Mouse (Mus musculus): ENCODE measurements around the gene Etaa1.

DNA sequence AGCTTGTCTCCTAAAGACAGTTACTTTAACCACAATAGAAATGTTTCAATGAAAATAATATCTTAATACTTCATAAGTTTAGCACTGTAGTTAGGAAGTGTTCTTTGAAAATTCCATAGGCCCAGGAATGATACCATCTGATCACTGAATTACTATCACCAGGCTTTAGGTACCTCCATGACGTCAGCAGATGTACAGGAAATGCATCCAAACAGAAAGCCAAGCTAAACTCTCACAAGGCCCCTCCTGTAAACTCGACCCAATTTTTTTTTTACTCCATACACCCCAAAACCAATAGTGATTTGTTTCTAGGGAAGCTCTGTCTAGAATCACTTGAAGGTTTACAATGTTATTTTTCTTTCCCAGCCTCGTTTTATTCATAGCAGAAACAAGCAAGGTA lies 884 bp downstream of the Etaa1 start:
- no peak for TF ChIP-seq POLR2A (IDR thresholded peaks at IDR 0.05; ENCODE audit: borderline replicate concordance, extremely low read depth, insufficient read depth, insufficient read length, poor library complexity, severe bottlenecking)
- TF ChIP-seq CTCF (IDR thresholded peaks at IDR 0.05; ENCODE audit: borderline replicate concordance, extremely low read depth, insufficient read depth, insufficient read length), result no peak
